Mouse (Mus musculus): ENCODE results near the gene Appl1. TPM values are rescaled to one million over a fixed set of nuclear protein-coding genes. Genes with fewer than 3 reads are reported as not detected.

Appl1 gene
- total RNA-seq, 2 experiments from 2014 or later, result 22.9 TPM

GRCm38 (mm10) chr14:26879976-26880375 is 91.1 kb downstream of the Appl1 start:
- DNase-seq, result no peak
- intact Hi-C loops (cut with DNase I), result no loop called here

- intact Hi-C loops (cut with DNase I), result no loop called here
- DNase-seq, result no peak
Observed at GRCm38 (mm10) chr14:26878756-26879155, 92.3 kb downstream of the Appl1 start.

Other genes starting within 250 kb of the Appl1 start
- 10 to 100 TPM; 53.5 to 61.3 TPM for gene Asb14, start 76.7 kb downstream of the Appl1 start, total RNA-seq (2021)
- not detected for gene Hesx1, start 23.2 kb upstream of the Appl1 start, total RNA-seq (2021)
- 1 to 10 TPM; 6.5 to 7.2 TPM for gene Il17rd, start 67.7 kb upstream of the Appl1 start, total RNA-seq (2021)
- gene Arhgef3, start 143.7 kb upstream of the Appl1 start, total RNA-seq (2021), result 10 to 100 TPM; 30.6 to 32.1 TPM